Mouse (Mus musculus) heart, embryonic 14.5 days (tissue): ENCODE data around the gene Atp5k. TPM values are rescaled to one million over a fixed set of nuclear protein-coding genes. Genes with fewer than 3 reads are reported as not detected.

ENCODE experiments used
- ATAC-seq: fragments of 200-750 bp; cut with Nextera tagmentation; 2 replicates; pipeline ENCODE4 v1.8.0; 2017; ENCODE audit warnings: low read depth, moderate TSS enrichment; ENCODE audit not compliant: insufficient number of reproducible peaks, insufficient read depth, low FRiP score
- H3K27ac ChIP-seq, 2 experiments: fragments of 200-500 bp in 1 of 2; fragments of 300-500 bp in 1 of 2; sonication (generic) in 1 of 2; replicated peaks in 1 of 2; 2 replicates each; pipeline ENCODE4 v1.5.1; 2012 to 2014; ENCODE audit warnings: low read depth in 2 of 2, low read length in 2 of 2, control low read depth in 1 of 2, mild to moderate bottlenecking in 1 of 2, mixed read lengths in 1 of 2; ENCODE audit not compliant: control insufficient read depth in 1 of 2, insufficient read depth in 1 of 2
- H3K27me3 ChIP-seq: fragments of 300-500 bp; sonication (generic); 2 replicates; pipeline ENCODE4 v1.6.1; 2014; ENCODE audit warnings: mild to moderate bottlenecking, low read length, control low read depth; ENCODE audit not compliant: control insufficient read depth, insufficient read depth
- H3K36me3 ChIP-seq: fragments of 300-500 bp; sonication (generic); 2 replicates; pipeline ENCODE4 v1.6.1; 2014; ENCODE audit warnings: mild to moderate bottlenecking, control low read depth, low read length, mixed read lengths; ENCODE audit not compliant: control insufficient read depth, insufficient read depth
- H3K4me1 ChIP-seq, 2 experiments: fragments of 200-500 bp in 1 of 2; fragments of 300-500 bp in 1 of 2; sonication (generic) in 1 of 2; 2 replicates each; pipeline ENCODE4 v1.6.1; 2012 to 2014; ENCODE audit warnings: low read length in 2 of 2, control low read depth in 1 of 2, mixed read lengths in 1 of 2; ENCODE audit not compliant: control insufficient read depth in 2 of 2, insufficient read depth in 2 of 2
- H3K4me2 ChIP-seq: fragments of 300-500 bp; sonication (generic); 2 replicates; pipeline ENCODE4 v1.6.1; 2014; ENCODE audit warnings: mild to moderate bottlenecking, low read length
- H3K4me3 ChIP-seq, 2 experiments: fragments of 200-500 bp in 1 of 2; fragments of 300-500 bp in 1 of 2; sonication (generic) in 1 of 2; 2 replicates each; pipeline ENCODE4 v1.5.1; 2012 to 2014; ENCODE audit warnings: low read length in 2 of 2, mild to moderate bottlenecking in 2 of 2, control low read depth in 1 of 2, low read depth in 1 of 2, moderate library complexity in 1 of 2; ENCODE audit not compliant: control insufficient read depth in 1 of 2, insufficient read depth in 1 of 2
- H3K9ac ChIP-seq: fragments of 300-500 bp; sonication (generic); 2 replicates; pipeline ENCODE4 v1.6.1; 2014; ENCODE audit warnings: mild to moderate bottlenecking, low read length
- H3K9me3 ChIP-seq: fragments of 300-500 bp; sonication (generic); 2 replicates; pipeline ENCODE4 v1.6.1; 2016; ENCODE audit warnings: low read length, control low read depth; ENCODE audit not compliant: control insufficient read depth
- WGBS: fragments of 180-500 bp; shearing (Covaris S2); extraction: QIAGEN DNeasy Blood & Tissue Kit; methylation state at CpG from one replicate; pipeline ENCODE4 v1.1.7; 2014; 5-methylcytosine and 5-hydroxymethylcytosine counted together
- polyA plus RNA-seq: library from polyadenylated mRNA; unstranded; fragments of >200 nt; fragmentation: Nextera tagmentation; extraction: Ambion mirVana; gene quantifications from 2 replicates; pipeline ENCODE4 v1.2.1, GENCODE M21; 2014

Gene Atp5k
- polyA plus RNA-seq, 1 experiment from 2014 or later, result 1,026 TPM

GRCm38 (mm10) chr5:108450837-108451540, 16.7 kb upstream of the Atp5k start:
- H3K9me3 ChIP-seq, result no peaks in the 10 kb centered on the region
- peaks cover 11 to 15% of the 10 kb centered on the region in 2 experiments for H3K4me1 ChIP-seq
- H3K27ac ChIP-seq, result no peak overlapping the region
- H3K9ac ChIP-seq, result no peak overlapping the region
- no peaks in the 10 kb centered on the region for H3K27me3 ChIP-seq
- ATAC-seq, result no peak
- H3K4me3 ChIP-seq, result no peak overlapping the region
- WGBS, result 77% methylated on average over 8 of the region's 8 CpGs
- no peaks in the 10 kb centered on the region for H3K36me3 ChIP-seq
- no peak overlapping the region for H3K4me2 ChIP-seq

GRCm38 (mm10) chr5:108448785-108449668, 14.8 kb upstream of the Atp5k start, which contains the start of gene Mfsd7a:
Gene Mfsd7a, minus strand, starts transcription at chr5:108448891.
- Histone ChIP-seq H3K4me1 (peaks cover 11 to 15% of the 10 kb centered on the region in 2 experiments), H3K9me3 (no peaks in the 10 kb centered on the region), H3K27me3 (no peaks in the 10 kb centered on the region), H3K36me3 (no peaks in the 10 kb centered on the region), H3K27ac (peak within 1 kb of the TSS; percentile 18 to 55), H3K4me3 (peak within 1 kb of the TSS; percentile 43 to 45), H3K9ac (peak within 1 kb of the TSS; percentile 65), H3K4me2 (peak within 1 kb of the TSS; percentile 74)
- 6% methylated on average over 24 of the region's 24 CpGs for WGBS
- peak; percentile 89 for ATAC-seq

- H3K4me3 ChIP-seq, result no peak overlapping the region
- H3K4me1 ChIP-seq, result peaks cover 11 to 15% of the 10 kb centered on the region in 2 experiments
- 84% methylated on average over 7 of the region's 7 CpGs for WGBS
- no peak for ATAC-seq
- H3K4me2 ChIP-seq, result 0 out of 2 replicates have a peak overlapping the region, but pooled peaks have one; percentile 74
- no peaks in the 10 kb centered on the region for H3K9me3 ChIP-seq
- H3K36me3 ChIP-seq, result no peaks in the 10 kb centered on the region
- no peak overlapping the region for H3K27ac ChIP-seq
- H3K27me3 ChIP-seq, result no peaks in the 10 kb centered on the region
- H3K9ac ChIP-seq, result no peak overlapping the region
Measured at GRCm38 (mm10) chr5:108447857-108448256, 13.6 kb upstream of the Atp5k start.

GRCm38 (mm10) chr5:108446973-108447372, 12.7 kb upstream of the Atp5k start:
- Histone ChIP-seq H3K9me3 (no peaks in the 10 kb centered on the region), H3K36me3 (no peaks in the 10 kb centered on the region), H3K9ac (no peak overlapping the region), H3K27me3 (no peaks in the 10 kb centered on the region), H3K4me1 (peaks cover 11 to 15% of the 10 kb centered on the region in 2 experiments), H3K4me3 (no peak overlapping the region), H3K4me2 (no peak overlapping the region), H3K27ac (no peak overlapping the region)
- 68% methylated on average over 3 of the region's 3 CpGs for WGBS
- ATAC-seq, result no peak

- H3K36me3 ChIP-seq, result peaks cover 20% of the 10 kb centered on the region
- peaks cover 4 to 6% of the 10 kb centered on the region in 2 experiments for H3K4me1 ChIP-seq
- H3K9ac ChIP-seq, result no peak overlapping the region; the same call in 1 of the 2 replicates
- no peak overlapping the region for H3K4me2 ChIP-seq
- H3K4me3 ChIP-seq, result no peak overlapping the region
- ATAC-seq, result no peak
- no peak overlapping the region for H3K27ac ChIP-seq
- 61% methylated on average over 2 of the region's 2 CpGs for WGBS
- no peaks in the 10 kb centered on the region for H3K9me3 ChIP-seq
- no peaks in the 10 kb centered on the region for H3K27me3 ChIP-seq
Measured at GRCm38 (mm10) chr5:108436101-108436500, 1.9 kb upstream of the Atp5k start.

- no peak overlapping the region for H3K4me2 ChIP-seq
- no peak for ATAC-seq
- no peak overlapping the region for H3K9ac ChIP-seq
- 83% methylated on average over 6 of the region's 6 CpGs for WGBS
- H3K4me3 ChIP-seq, result no peak overlapping the region
- no peaks in the 10 kb centered on the region for H3K27me3 ChIP-seq
- no peaks in the 10 kb centered on the region for H3K9me3 ChIP-seq
- no peak overlapping the region for H3K27ac ChIP-seq
- H3K4me1 ChIP-seq, result peaks cover 4 to 6% of the 10 kb centered on the region in 2 experiments
- peaks cover 45% of the 10 kb centered on the region for H3K36me3 ChIP-seq
Measured at GRCm38 (mm10) chr5:108431196-108431595, 3.1 kb downstream of the Atp5k start.

- Histone ChIP-seq H3K9me3 (no peaks in the 10 kb centered on the region), H3K9ac (no peak overlapping the region), H3K4me2 (no peak overlapping the region), H3K36me3 (peaks cover 35% of the 10 kb centered on the region), H3K4me3 (no peak overlapping the region), H3K27ac (no peak overlapping the region), H3K4me1 (no peaks in the 10 kb centered on the region), H3K27me3 (no peaks in the 10 kb centered on the region)
- ATAC-seq, result no peak
- 53% methylated on average over 1 of the region's 1 CpGs for WGBS
Measured at GRCm38 (mm10) chr5:108427186-108427585, 7.1 kb downstream of the Atp5k start.
